Mouse (Mus musculus) testis, adult 2 months (tissue): Measurements from ENCODE around the gene Trip11.

ENCODE experiments used
- CTCF ChIP-seq: fragments of 200-500 bp; IDR thresholded peaks from 2 replicates; pipeline ENCODE4 v1.5.1; 2012; ENCODE audit warnings: low read depth, mild to moderate bottlenecking, inconsistent platforms, low read length, moderate library complexity; ENCODE audit not compliant: control insufficient read depth, insufficient read depth, insufficient replicate concordance
- POLR2A ChIP-seq: fragments of 200-500 bp; IDR thresholded peaks from 2 replicates; pipeline ENCODE4 v1.6.1; 2012; ENCODE audit warnings: low read depth, mild to moderate bottlenecking, inconsistent platforms, low read length, moderate library complexity; ENCODE audit not compliant: control insufficient read depth

GRCm38 (mm10) chr12:101898966-101899365 is 14.1 kb downstream of the Trip11 start:
- TF ChIP-seq POLR2A (no peak), CTCF (no peak)
